Mouse (Mus musculus) bone marrow macrophage, adult 2 months (primary cell): ENCODE measurements at regions not wholly inside any gene's neighbourhood (a gene's known extent, or its start where the extent isn't known, plus 50 kb on each side); places are given as distances from the start of the nearest gene placed in this dataset.

Source experiments
- CTCF ChIP-seq: IDR thresholded peaks from 2 replicates; pipeline ENCODE4 v1.5.1; 2012; ENCODE audit warnings: low read depth, mild to moderate bottlenecking, low read length, moderate library complexity
- POLR2A ChIP-seq: IDR thresholded peaks from 2 replicates; pipeline ENCODE4 v1.6.1; 2012; ENCODE audit warnings: mild to moderate bottlenecking, low read depth, low read length, borderline replicate concordance

DNA sequence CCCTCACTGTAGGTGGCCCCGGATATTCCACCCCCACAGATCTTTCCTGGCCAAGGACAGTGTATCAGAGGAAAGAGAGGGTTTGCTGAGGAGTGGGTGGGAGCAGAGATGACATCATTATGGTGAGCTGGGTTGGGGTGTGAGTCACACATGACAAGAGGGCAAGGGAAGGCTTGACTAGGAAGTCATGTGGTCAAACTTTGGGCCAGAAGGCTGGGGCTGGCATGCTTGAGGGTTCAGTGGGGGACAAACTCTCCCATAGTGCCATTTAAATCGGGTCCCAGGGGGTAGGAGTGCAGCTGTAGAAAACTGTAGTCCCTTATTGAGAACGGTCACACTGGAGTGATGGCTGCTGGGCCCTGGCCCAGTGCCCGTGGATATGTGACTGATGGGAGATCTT lies 67.1 kb upstream of the Laptm4a start:
- no peak for TF ChIP-seq CTCF
- TF ChIP-seq POLR2A, result no peak
